Mouse (Mus musculus) thymus, postnatal 36 days (tissue): ENCODE results near the gene Itpkb.

ENCODE experiments used
- DNase-seq, 2 experiments: peaks; one replicate each; pipeline ENCODE4 v3.0.0; 2022; ENCODE audit warnings: mixed read lengths in 2 of 2

Gene Itpkb

GRCm38 (mm10) chr1:180315127-180315526 lies 15.2 kb upstream of the Itpkb start:
- no peak for DNase-seq

GRCm38 (mm10) chr1:180317450-180317849 lies 12.8 kb upstream of the Itpkb start:
- no peak for DNase-seq

- DNase-seq = no peak
These were observed 11.9 kb upstream of the Itpkb start for GRCm38 (mm10) chr1:180318407-180318806.

- DNase-seq = no peak
These were observed 10.4 kb upstream of the Itpkb start for GRCm38 (mm10) chr1:180319895-180320294.

- DNase-seq = no peak
These were observed 7.4 kb upstream of the Itpkb start for GRCm38 (mm10) chr1:180322896-180323295.

- DNase-seq = no peak
These were observed 6.8 kb upstream of the Itpkb start for GRCm38 (mm10) chr1:180323491-180323890.

- DNase-seq = no peak
These were observed 6.0 kb upstream of the Itpkb start for GRCm38 (mm10) chr1:180324271-180324670.

GRCm38 (mm10) chr1:180328794-180329665 lies 1.3 kb upstream of the Itpkb start:
- peak; percentile 26 to 37 for DNase-seq

- peak in 1 of 2 experiments; percentile 27 for DNase-seq
These were observed 579 bp upstream of the Itpkb start for GRCm38 (mm10) chr1:180329706-180330105.

- DNase-seq = peak; percentile 67 to 73
These were observed 641 bp downstream of the Itpkb start for GRCm38 (mm10) chr1:180330707-180331545.

- peak; percentile 55 to 58 for DNase-seq
These were observed 1.3 kb downstream of the Itpkb start for GRCm38 (mm10) chr1:180331546-180332075.

- DNase-seq = peak; percentile 64 to 74
These were observed 2.0 kb downstream of the Itpkb start for GRCm38 (mm10) chr1:180332076-180332927.

GRCm38 (mm10) chr1:180332928-180333440 lies 2.7 kb downstream of the Itpkb start:
- DNase-seq = no peak

GRCm38 (mm10) chr1:180333588-180333987 lies 3.3 kb downstream of the Itpkb start:
- no peak for DNase-seq

GRCm38 (mm10) chr1:180334541-180334940 lies 4.3 kb downstream of the Itpkb start:
- no peak for DNase-seq

- DNase-seq = peak in 1 of 2 experiments; percentile 33
These were observed 5.5 kb downstream of the Itpkb start for GRCm38 (mm10) chr1:180335513-180336375.

GRCm38 (mm10) chr1:180338358-180338757 lies 8.1 kb downstream of the Itpkb start:
- DNase-seq = no peak

- no peak for DNase-seq
These were observed 8.9 kb downstream of the Itpkb start for GRCm38 (mm10) chr1:180339143-180339542.

GRCm38 (mm10) chr1:180342944-180343343 lies 12.7 kb downstream of the Itpkb start:
- no peak for DNase-seq

GRCm38 (mm10) chr1:180343434-180344210 lies 13.3 kb downstream of the Itpkb start:
- DNase-seq = no peak
